Mouse (Mus musculus) neural tube, embryonic 15.5 days (tissue): ENCODE data around the gene Fto. TPM values are rescaled to one million over a fixed set of nuclear protein-coding genes. Genes with fewer than 3 reads are reported as not detected.

ENCODE experiments used
- ATAC-seq: fragments of 200-750 bp; cut with Nextera tagmentation; 2 replicates; pipeline ENCODE4 v1.8.0; 2017; ENCODE audit warnings: mild to moderate bottlenecking, moderate TSS enrichment, moderate library complexity; ENCODE audit not compliant: low FRiP score
- H3K27ac ChIP-seq: fragments of 300-500 bp; sonication (generic); replicated peaks from 2 replicates; pipeline ENCODE4 v1.5.1; 2015; ENCODE audit warnings: mild to moderate bottlenecking, inconsistent platforms
- H3K27me3 ChIP-seq: fragments of 300-500 bp; sonication (generic); replicated peaks from 2 replicates; pipeline ENCODE4 v1.6.1; 2015; ENCODE audit warnings: inconsistent platforms
- H3K36me3 ChIP-seq: fragments of 300-500 bp; sonication (generic); 2 replicates; pipeline ENCODE4 v1.6.1; 2015; ENCODE audit warnings: inconsistent platforms
- H3K4me1 ChIP-seq: fragments of 300-500 bp; sonication (generic); 2 replicates; pipeline ENCODE4 v1.6.1; 2015; ENCODE audit warnings: inconsistent platforms
- H3K4me2 ChIP-seq: fragments of 300-500 bp; sonication (generic); 2 replicates; pipeline ENCODE4 v1.6.1; 2015; ENCODE audit warnings: inconsistent platforms, mild to moderate bottlenecking, moderate library complexity
- H3K4me3 ChIP-seq: fragments of 300-500 bp; sonication (generic); replicated peaks from 2 replicates; pipeline ENCODE4 v1.5.1; 2015; ENCODE audit warnings: mild to moderate bottlenecking, inconsistent platforms
- H3K9ac ChIP-seq: fragments of 300-500 bp; sonication (generic); replicated peaks from 2 replicates; pipeline ENCODE4 v1.6.1; 2015; ENCODE audit warnings: mild to moderate bottlenecking, inconsistent platforms
- H3K9me3 ChIP-seq: fragments of 300-500 bp; sonication (generic); replicated peaks from 2 replicates; pipeline ENCODE4 v1.6.1; 2016; ENCODE audit warnings: inconsistent platforms
- WGBS: fragments of 180-500 bp; shearing (Covaris S2); methylation state at CpG from one replicate; pipeline ENCODE4 v1.1.7; 2015; ENCODE audit warnings: mixed read lengths; 5-methylcytosine and 5-hydroxymethylcytosine counted together
- polyA plus RNA-seq: library from polyadenylated mRNA; unstranded; fragments of >200 nt; fragmentation: Nextera tagmentation; extraction: Ambion mirVana; gene quantifications from 2 replicates; pipeline ENCODE4 v1.2.1, GENCODE M21; 2015

Gene Fto
- polyA plus RNA-seq, 1 experiment from 2014 or later: 135 TPM

- no peak overlapping the region for H3K27ac ChIP-seq
- no peak overlapping the region for H3K4me2 ChIP-seq
- 87% methylated on average over 6 of the region's 6 CpGs for WGBS
- ATAC-seq: no peak
- no peak overlapping the region for H3K9ac ChIP-seq
- no peak overlapping the region for H3K4me3 ChIP-seq
- no peaks in the 10 kb centered on the region for H3K36me3 ChIP-seq
- no peaks in the 10 kb centered on the region; the same call in 1 of the 2 replicates for H3K27me3 ChIP-seq
- H3K9me3 ChIP-seq: no peaks in the 10 kb centered on the region
- H3K4me1 ChIP-seq: no peaks in the 10 kb centered on the region
Observed at GRCm38 (mm10) chr8:91560017-91560591, 246.8 kb downstream of the Fto start.

GRCm38 (mm10) chr8:91561241-91561640, 247.9 kb downstream of the Fto start:
- ATAC-seq: no peak
- Histone ChIP-seq H3K4me1 (peaks cover 4% of the 10 kb centered on the region; the same call in 1 of the 2 replicates), H3K27me3 (no peaks in the 10 kb centered on the region; the same call in 1 of the 2 replicates), H3K4me2 (no peak overlapping the region), H3K9me3 (no peaks in the 10 kb centered on the region), H3K4me3 (no peak overlapping the region), H3K36me3 (no peaks in the 10 kb centered on the region), H3K9ac (no peak overlapping the region), H3K27ac (no peak overlapping the region)
- WGBS: 91% methylated on average over 4 of the region's 4 CpGs

- ATAC-seq: no peak
- Histone ChIP-seq H3K9ac (no peak overlapping the region), H3K4me2 (no peak overlapping the region), H3K4me3 (no peak overlapping the region), H3K36me3 (no peaks in the 10 kb centered on the region), H3K4me1 (peaks cover 13% of the 10 kb centered on the region), H3K9me3 (no peaks in the 10 kb centered on the region), H3K27me3 (no peaks in the 10 kb centered on the region; the same call in 1 of the 2 replicates), H3K27ac (no peak overlapping the region)
- 68% methylated on average over 7 of the region's 7 CpGs for WGBS
Observed at GRCm38 (mm10) chr8:91562600-91562999, 249.3 kb downstream of the Fto start.

- H3K27ac ChIP-seq: no peak overlapping the region
- H3K9ac ChIP-seq: no peak overlapping the region
- no peaks in the 10 kb centered on the region for H3K36me3 ChIP-seq
- no peak overlapping the region for H3K4me2 ChIP-seq
- ATAC-seq: no peak
- no peaks in the 10 kb centered on the region for H3K9me3 ChIP-seq
- H3K27me3 ChIP-seq: no peaks in the 10 kb centered on the region; the same call in 1 of the 2 replicates
- WGBS: 94% methylated on average over 3 of the region's 3 CpGs
- H3K4me3 ChIP-seq: no peak overlapping the region
- H3K4me1 ChIP-seq: peaks cover 14% of the 10 kb centered on the region
Observed at GRCm38 (mm10) chr8:91563326-91563725, 250.0 kb downstream of the Fto start.

DNA sequence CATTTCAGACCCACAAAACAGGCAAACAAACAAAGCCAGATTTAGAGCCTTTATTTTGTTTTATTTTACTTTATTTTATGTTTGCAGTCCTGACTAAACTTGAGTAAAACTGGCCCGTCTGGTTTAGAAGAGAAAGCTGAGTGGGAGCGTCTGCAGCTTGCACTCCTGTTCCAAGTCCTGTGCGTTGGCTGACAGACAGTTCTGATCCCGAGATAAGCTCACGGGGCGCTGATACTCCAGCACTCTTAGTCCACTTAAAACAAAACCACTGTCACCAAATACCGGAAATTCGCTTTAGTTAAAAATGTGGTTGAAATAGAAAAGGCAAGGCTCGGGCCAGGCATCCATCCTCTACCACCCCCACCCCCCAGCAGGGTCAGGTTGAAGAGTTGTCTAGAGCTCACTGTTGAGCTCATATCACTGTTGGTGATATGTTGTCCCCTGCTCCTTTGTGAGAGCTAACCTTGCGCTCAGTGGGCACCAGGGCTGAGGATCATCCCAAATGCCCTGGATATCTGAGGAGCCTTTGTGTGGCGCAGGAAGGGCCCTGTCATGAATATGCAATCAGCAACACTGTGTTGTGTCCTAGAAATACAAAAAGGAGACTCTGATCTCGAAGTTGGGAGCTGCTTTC, 252.7 kb downstream of the Fto start:
- H3K9ac ChIP-seq: no peak overlapping the region
- no peaks in the 10 kb centered on the region for H3K9me3 ChIP-seq
- no peak overlapping the region for H3K27ac ChIP-seq
- H3K36me3 ChIP-seq: no peaks in the 10 kb centered on the region
- 48% methylated on average over 12 of the region's 12 CpGs for WGBS
- no peak overlapping the region for H3K4me3 ChIP-seq
- peaks cover 27% of the 10 kb centered on the region for H3K4me1 ChIP-seq
- ATAC-seq: no peak
- peaks cover 6% of the 10 kb centered on the region; the same call in 1 of the 2 replicates for H3K27me3 ChIP-seq
- H3K4me2 ChIP-seq: no peak overlapping the region

- WGBS: 33% methylated on average over 2 of the region's 2 CpGs
- H3K9ac ChIP-seq: no peak overlapping the region
- peaks cover 6% of the 10 kb centered on the region; the same call in 1 of the 2 replicates for H3K27me3 ChIP-seq
- no peak for ATAC-seq
- no peaks in the 10 kb centered on the region for H3K36me3 ChIP-seq
- peaks cover 27% of the 10 kb centered on the region for H3K4me1 ChIP-seq
- no peak overlapping the region for H3K27ac ChIP-seq
- H3K4me2 ChIP-seq: no peak overlapping the region
- H3K4me3 ChIP-seq: no peak overlapping the region
- H3K9me3 ChIP-seq: no peaks in the 10 kb centered on the region
Observed at GRCm38 (mm10) chr8:91566503-91566869, 253.2 kb downstream of the Fto start.

GRCm38 (mm10) chr8:91569874-91570273, 256.5 kb downstream of the Fto start:
- no peak for ATAC-seq
- Histone ChIP-seq H3K27ac (no peak overlapping the region), H3K9me3 (no peaks in the 10 kb centered on the region), H3K36me3 (no peaks in the 10 kb centered on the region), H3K9ac (no peak overlapping the region), H3K27me3 (peaks cover 6% of the 10 kb centered on the region; the same call in 1 of the 2 replicates), H3K4me2 (no peak overlapping the region), H3K4me3 (no peak overlapping the region), H3K4me1 (peaks cover 29% of the 10 kb centered on the region)
- WGBS: 59% methylated on average over 11 of the region's 11 CpGs

GRCm38 (mm10) chr8:91570809-91571208, 257.5 kb downstream of the Fto start:
- ATAC-seq: no peak
- H3K27me3 ChIP-seq: peaks cover 7% of the 10 kb centered on the region
- H3K9me3 ChIP-seq: no peaks in the 10 kb centered on the region
- H3K27ac ChIP-seq: no peak overlapping the region
- H3K36me3 ChIP-seq: no peaks in the 10 kb centered on the region
- 69% methylated on average over 7 of the region's 7 CpGs for whole genome bisulfite sequencing
- no peak overlapping the region for H3K4me2 ChIP-seq
- H3K4me1 ChIP-seq: peaks cover 33% of the 10 kb centered on the region
- H3K9ac ChIP-seq: no peak overlapping the region
- no peak overlapping the region for H3K4me3 ChIP-seq

GRCm38 (mm10) chr8:91571978-91572377, 258.7 kb downstream of the Fto start:
- H3K4me1 ChIP-seq: peaks cover 39% of the 10 kb centered on the region
- no peak overlapping the region for H3K27ac ChIP-seq
- no peaks in the 10 kb centered on the region for H3K9me3 ChIP-seq
- H3K4me3 ChIP-seq: no peak overlapping the region
- H3K36me3 ChIP-seq: no peaks in the 10 kb centered on the region
- no peak overlapping the region for H3K4me2 ChIP-seq
- 45% methylated on average over 4 of the region's 4 CpGs for WGBS
- peaks cover 11% of the 10 kb centered on the region for H3K27me3 ChIP-seq
- ATAC-seq: no peak
- H3K9ac ChIP-seq: no peak overlapping the region

- Histone ChIP-seq H3K4me2 (no peak overlapping the region), H3K4me1 (peaks cover 35% of the 10 kb centered on the region), H3K4me3 (no peak overlapping the region), H3K36me3 (no peaks in the 10 kb centered on the region), H3K9me3 (no peaks in the 10 kb centered on the region), H3K27me3 (peaks cover 11% of the 10 kb centered on the region), H3K9ac (no peak overlapping the region), H3K27ac (no peak overlapping the region)
- 47% methylated on average over 4 of the region's 4 CpGs for WGBS
- ATAC-seq: no peak
Observed at GRCm38 (mm10) chr8:91572630-91573029, 259.3 kb downstream of the Fto start.

GRCm38 (mm10) chr8:91575576-91575975, 262.3 kb downstream of the Fto start:
- 0 out of 2 replicates have a peak overlapping the region, but pooled peaks have one; percentile 23 for H3K27ac ChIP-seq
- H3K9ac ChIP-seq: no peak overlapping the region
- no peak overlapping the region for H3K4me2 ChIP-seq
- no peak for ATAC-seq
- no peak overlapping the region for H3K4me3 ChIP-seq
- peaks cover 24% of the 10 kb centered on the region for H3K4me1 ChIP-seq
- WGBS: 19% methylated on average over 3 of the region's 3 CpGs
- H3K27me3 ChIP-seq: peaks cover 8% of the 10 kb centered on the region
- H3K9me3 ChIP-seq: no peaks in the 10 kb centered on the region
- H3K36me3 ChIP-seq: no peaks in the 10 kb centered on the region
